Mouse (Mus musculus): Measurements from ENCODE around the gene Dhrs13. TPM values are rescaled to one million over a fixed set of nuclear protein-coding genes. Genes with fewer than 3 reads are reported as not detected.
A peak's percentile ranks its signal among the peaks of the same experiment; 100 is the strongest.
"Not testable (repeated sequence)": the region's sequence is repeated elsewhere in the genome, so short reads cannot be mapped to it uniquely, and the experiment has no call there.

Gene Dhrs13
- total RNA-seq, 2 experiments from 2014 or later: 0.74 to 1.1 TPM

- Histone ChIP-seq H3K4me3 (no peak overlapping the region), H3K27ac (no peak overlapping the region)
- DNase-seq: peak; percentile 37
- peak; percentile 57 for TF ChIP-seq CTCF (IDR thresholded peaks at IDR 0.05)
- intact Hi-C loops (cut with DNase I): no loop called here
Measured at GRCm38 (mm10) chr11:78023607-78024006, 8.5 kb upstream of the Dhrs13 start.

- no peak for TF ChIP-seq CTCF (IDR thresholded peaks at IDR 0.05)
- intact Hi-C loops (cut with DNase I): no loop called here
- no peak for DNase-seq
- no peak overlapping the region for H3K4me3 ChIP-seq
- no peak overlapping the region for H3K27ac ChIP-seq
Measured at GRCm38 (mm10) chr11:78029240-78029639, 2.8 kb upstream of the Dhrs13 start.

- TF ChIP-seq CTCF (IDR thresholded peaks at IDR 0.05): no peak
- H3K27ac ChIP-seq: no peak overlapping the region
- no peak for DNase-seq
- no peak overlapping the region for H3K4me3 ChIP-seq
- intact Hi-C loops (cut with DNase I): no loop called here
Measured at GRCm38 (mm10) chr11:78030600-78030999, 1.5 kb upstream of the Dhrs13 start.

- Histone ChIP-seq H3K27ac (0 out of 2 replicates have a peak overlapping the region, but pooled peaks have one; percentile 74), H3K4me3 (peak overlapping the region; percentile 75)
- intact Hi-C loops (cut with DNase I): no loop called here
- no peak for TF ChIP-seq CTCF (IDR thresholded peaks at IDR 0.05)
- DNase-seq: no peak
Measured at GRCm38 (mm10) chr11:78031389-78031788, 691 bp upstream of the Dhrs13 start.

GRCm38 (mm10) chr11:78032809-78033195 is 722 bp downstream of the Dhrs13 start:
- intact Hi-C loops (cut with DNase I): no loop called here
- DNase-seq: no peak
- peak overlapping the region; percentile 74 for H3K27ac ChIP-seq
- peak overlapping the region; percentile 75 for H3K4me3 ChIP-seq
- TF ChIP-seq CTCF (IDR thresholded peaks at IDR 0.05): no peak

- TF ChIP-seq CTCF (IDR thresholded peaks at IDR 0.05): no peak
- intact Hi-C loops (cut with DNase I): no loop called here
Measured at GRCm38 (mm10) chr11:78033931-78034617, 2.0 kb downstream of the Dhrs13 start.

GRCm38 (mm10) chr11:78036791-78037190 is 4.7 kb downstream of the Dhrs13 start:
- DNase-seq: no peak
- no peak for TF ChIP-seq CTCF (IDR thresholded peaks at IDR 0.05)
- no peak overlapping the region for H3K27ac ChIP-seq
- intact Hi-C loops (cut with DNase I): loop anchor here (5.0 kb wide), 1 partner anchor 141 kb away; the partner anchor contains the start of genes Nek8 and Tlcd1
- H3K4me3 ChIP-seq: no peak overlapping the region

More at GRCm38 (mm10) chr11:78033931-78034617, 2.0 kb downstream of the Dhrs13 start:
- no peak for DNase-seq
- Histone ChIP-seq H3K4me3 (no peak overlapping the region), H3K27ac (no peak overlapping the region)

- intact Hi-C loops (cut with DNase I): loop anchor here (5.0 kb wide), 1 partner anchor 139 kb away; the partner anchor contains the start of genes Nek8 and Tlcd1
- peak; percentile 45 for TF ChIP-seq CTCF (IDR thresholded peaks at IDR 0.05)
- Histone ChIP-seq H3K27ac (peak within 1 kb of the TSS; percentile 94), H3K4me3 (peak within 1 kb of the TSS; percentile 91)
- peak; percentile 78 for DNase-seq
Measured at GRCm38 (mm10) chr11:78037831-78038752, 6.0 kb downstream of the Dhrs13 start, which contains the start of gene Flot2. Gene Flot2, plus strand, starts transcription at chr11:78037931.

- peak; percentile 29 for TF ChIP-seq CTCF (IDR thresholded peaks at IDR 0.05)
- H3K27ac ChIP-seq: no peak overlapping the region
- no peak overlapping the region for H3K4me3 ChIP-seq
- intact Hi-C loops (cut with DNase I): no loop called here
- no peak for DNase-seq
Measured at GRCm38 (mm10) chr11:78040878-78041277, 8.8 kb downstream of the Dhrs13 start.

- H3K27ac ChIP-seq; intact Hi-C loops (cut with DNase I); DNase-seq; H3K4me3 ChIP-seq: not testable (repeated sequence)
- TF ChIP-seq CTCF (IDR thresholded peaks at IDR 0.05): peak; percentile 13; the same call in 1 of the 2 replicates
Measured at GRCm38 (mm10) chr11:78042290-78042870, 10.3 kb downstream of the Dhrs13 start.

GRCm38 (mm10) chr11:78044758-78045251 is 12.7 kb downstream of the Dhrs13 start:
- H3K27ac ChIP-seq: peak overlapping the region; percentile 90
- peak overlapping the region; percentile 59 for H3K4me3 ChIP-seq
- DNase-seq: peak; percentile 95
- intact Hi-C loops (cut with DNase I): no loop called here
- no peak for TF ChIP-seq CTCF (IDR thresholded peaks at IDR 0.05)

- DNase-seq; H3K27ac ChIP-seq; intact Hi-C loops (cut with DNase I); H3K4me3 ChIP-seq: not testable (repeated sequence)
Measured at GRCm38 (mm10) chr11:78048637-78049036, 16.6 kb downstream of the Dhrs13 start.

Measured in gastrocnemius, adult 2 months (tissue).